Mouse (Mus musculus) liver, adult 2 months (tissue): ENCODE measurements around the gene Zfp385c. TPM values are rescaled to one million over a fixed set of nuclear protein-coding genes. Genes with fewer than 3 reads are reported as not detected.

Experiments used
- DNase-seq: peaks from one replicate; pipeline ENCODE4 v3.0.0-alpha.2; 2011; ENCODE audit warnings: low read depth, low spot score; ENCODE audit errors: extremely low read depth
- H3K27ac ChIP-seq: fragments of 200-500 bp; replicated peaks from 2 replicates; pipeline ENCODE4 v1.5.1; 2012; ENCODE audit warnings: low read depth, mild to moderate bottlenecking, control low read depth, inconsistent platforms, low read length; ENCODE audit not compliant: insufficient read depth
- H3K27me3 ChIP-seq: fragments of 200-500 bp; 2 replicates; pipeline ENCODE4 v1.6.1; 2012; ENCODE audit warnings: mild to moderate bottlenecking, moderate library complexity, low read length, inconsistent platforms; ENCODE audit not compliant: control insufficient read depth, insufficient read depth
- H3K36me3 ChIP-seq: fragments of 200-500 bp; 2 replicates; pipeline ENCODE4 v1.6.1; 2012; ENCODE audit warnings: low read length, inconsistent platforms; ENCODE audit not compliant: control insufficient read depth, insufficient read depth
- H3K4me1 ChIP-seq: fragments of 200-500 bp; 2 replicates; pipeline ENCODE4 v1.6.1; 2011; ENCODE audit warnings: low read length; ENCODE audit not compliant: control insufficient read depth, insufficient read depth
- H3K4me3 ChIP-seq: fragments of 200-500 bp; 2 replicates; pipeline ENCODE4 v1.5.1; 2011; ENCODE audit warnings: low read depth, mild to moderate bottlenecking, control low read depth, low read length, moderate library complexity; ENCODE audit not compliant: insufficient read depth
- H3K79me2 ChIP-seq: fragments of 200-500 bp; 2 replicates; pipeline ENCODE4 v1.6.1; 2012; ENCODE audit warnings: inconsistent platforms, mild to moderate bottlenecking, low read length, moderate library complexity; ENCODE audit not compliant: control insufficient read depth, insufficient read depth
- H3K9ac ChIP-seq: fragments of 200-500 bp; 2 replicates; pipeline ENCODE4 v1.6.1; 2012; ENCODE audit warnings: low read depth, mild to moderate bottlenecking, control low read depth, inconsistent platforms, low read length
- CTCF ChIP-seq: fragments of 200-500 bp; IDR thresholded peaks from 2 replicates; pipeline ENCODE4 v1.5.1; 2011; ENCODE audit warnings: low read depth, low read length, control low read depth
- POLR2A ChIP-seq: fragments of 200-500 bp; IDR thresholded peaks from 2 replicates; pipeline ENCODE4 v1.6.1; 2011; ENCODE audit warnings: low read length, control low read depth; ENCODE audit not compliant: insufficient read depth; ENCODE audit errors: extremely low read depth
- WGBS: fragments of 180-500 bp; shearing (Covaris S2); methylation state at CpG from one replicate; pipeline ENCODE4 v1.1.7; 2018; 5-methylcytosine and 5-hydroxymethylcytosine counted together
- polyA plus RNA-seq: library from polyadenylated mRNA; depleted of rRNA; stranded (reverse); fragments of >200 nt; gene quantifications from 2 replicates; pipeline ENCODE4 v1.2.3, GENCODE M21; 2012
- total RNA-seq: library from RNA; depleted of rRNA; stranded (reverse); fragments of >200 nt; gene quantifications from 2 replicates; pipeline ENCODE4 v1.2.3, GENCODE M21; 2014

Zfp385c gene
- total and polyA plus RNA-seq, 2 experiments = not detected

DNA sequence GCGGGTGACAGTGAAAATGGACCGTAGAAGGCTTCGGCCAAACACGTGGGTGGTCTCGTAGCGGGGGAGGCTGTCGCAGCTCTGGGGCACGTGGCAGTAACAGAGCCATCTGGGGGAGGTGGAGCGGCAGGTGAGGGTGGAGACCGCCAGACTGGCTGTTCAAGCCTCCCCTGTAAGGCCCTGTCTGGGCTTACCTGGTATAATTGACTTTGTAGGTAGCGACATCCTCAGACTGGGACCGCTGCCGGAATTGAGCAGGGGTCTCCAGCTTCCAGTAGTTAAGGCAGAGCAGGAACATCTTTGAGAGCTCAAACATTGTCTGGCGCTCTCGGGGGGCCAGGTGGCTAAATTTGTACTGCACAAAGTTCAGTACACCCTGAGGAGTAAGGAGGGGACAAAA is 18.3 kb upstream of the Zfp385c start:
- Histone ChIP-seq H3K4me1 (peaks cover 5% of the 10 kb centered on the region), H3K36me3 (peaks cover 4% of the 10 kb centered on the region; the same call in 1 of the 2 replicates)
- WGBS = 97% methylated on average over 15 of the region's 15 CpGs

DNA sequence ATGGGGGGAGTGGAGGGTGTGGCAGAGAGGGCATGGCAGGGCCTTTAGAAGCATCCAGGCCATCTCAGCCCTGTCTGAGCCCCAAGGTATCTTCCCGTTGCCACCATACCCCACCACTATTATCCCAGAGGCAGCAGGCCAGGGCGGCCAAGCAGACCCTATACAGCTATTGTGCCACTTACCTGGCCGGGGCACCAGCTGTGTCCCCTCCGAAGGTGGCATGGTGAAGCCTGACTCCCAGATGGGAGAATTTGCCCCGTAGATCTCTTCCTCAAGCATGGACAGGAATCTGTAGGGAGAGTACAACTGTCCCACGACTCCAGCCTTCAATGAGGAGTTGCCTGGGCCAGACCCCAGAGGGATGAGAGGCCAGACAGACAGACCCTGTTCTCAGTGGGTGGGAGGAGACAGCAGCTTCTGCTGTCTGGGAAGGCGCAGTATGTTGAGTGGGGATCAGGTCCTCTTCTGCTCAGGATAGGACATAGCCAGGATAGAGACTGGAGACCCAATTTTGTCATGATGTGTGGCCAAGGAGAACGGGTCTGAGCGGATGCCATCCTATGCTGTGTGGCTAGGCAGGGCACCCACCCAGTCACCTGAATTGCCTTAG is 17.1 kb upstream of the Zfp385c start:
- TF ChIP-seq POLR2A = no peak
- TF ChIP-seq CTCF = no peak
- Histone ChIP-seq H3K27me3 (no peaks in the 10 kb centered on the region), H3K27ac (no peak overlapping the region), H3K4me3 (no peak overlapping the region), H3K4me1 (peaks cover 7% of the 10 kb centered on the region), H3K9ac (no peak overlapping the region), H3K36me3 (peaks cover 3% of the 10 kb centered on the region; the same call in 1 of the 2 replicates), H3K79me2 (peaks cover 7% of the 10 kb centered on the region; the same call in 1 of the 2 replicates)
- WGBS = 96% methylated on average over 9 of the region's 9 CpGs
- no peak for DNase-seq

More for the DNA sequence above, 18.3 kb upstream of the Zfp385c start:
- DNase-seq = no peak
- Histone ChIP-seq H3K9ac (no peak overlapping the region), H3K79me2 (peaks cover 7% of the 10 kb centered on the region; the same call in 1 of the 2 replicates), H3K27me3 (no peaks in the 10 kb centered on the region), H3K27ac (no peak overlapping the region), H3K4me3 (no peak overlapping the region)
- no peak for TF ChIP-seq CTCF
- TF ChIP-seq POLR2A = no peak

DNA sequence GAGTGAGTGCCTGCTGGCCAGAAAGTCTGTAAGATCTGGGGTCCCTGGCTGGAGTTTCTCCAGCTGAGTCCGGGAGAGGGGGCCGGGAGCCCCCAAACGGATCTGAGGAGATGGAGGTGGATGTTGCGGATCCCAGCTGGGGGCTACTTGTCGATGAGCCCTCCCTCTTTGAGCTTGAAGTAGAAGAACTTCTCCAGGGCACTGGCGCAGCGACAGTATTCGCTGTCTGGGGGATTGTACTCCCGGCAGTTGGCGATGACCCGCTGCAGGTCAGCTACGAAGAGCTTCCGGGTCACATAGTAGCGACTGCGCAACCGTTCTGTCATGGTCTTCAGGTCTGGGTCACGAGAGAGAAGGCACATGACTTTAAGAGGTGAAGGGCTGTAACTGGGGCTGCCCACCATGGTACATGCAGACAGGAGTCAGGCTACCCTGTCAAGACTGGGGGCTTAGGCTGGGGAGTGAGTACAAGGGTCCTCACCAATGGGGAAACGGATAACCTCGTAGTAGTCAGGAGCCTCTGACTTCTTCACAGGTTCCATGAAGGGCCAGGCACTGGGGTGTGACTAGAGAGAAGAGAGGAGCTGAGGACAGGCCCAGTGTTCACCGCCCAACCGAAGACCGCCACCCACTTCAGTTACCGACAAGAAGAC is 13.0 kb upstream of the Zfp385c start:
- H3K4me1 ChIP-seq = peaks cover 16% of the 10 kb centered on the region
- no peak for TF ChIP-seq CTCF
- no peak for TF ChIP-seq POLR2A
- H3K36me3 ChIP-seq = peaks cover 3% of the 10 kb centered on the region; the same call in 1 of the 2 replicates
- no peaks in the 10 kb centered on the region for H3K79me2 ChIP-seq
- no peak overlapping the region for H3K27ac ChIP-seq
- H3K4me3 ChIP-seq = no peak overlapping the region
- no peaks in the 10 kb centered on the region for H3K27me3 ChIP-seq
- no peak overlapping the region for H3K9ac ChIP-seq
- 96% methylated on average over 23 of the region's 23 CpGs for WGBS
- no peak for DNase-seq

- peak within 1 kb of the TSS; percentile 76 for H3K27ac ChIP-seq
- WGBS = 26% methylated on average over 7 of the region's 7 CpGs
- DNase-seq = peak; percentile 91
Measured at GRCm38 (mm10) chr11:100703851-100704531, 11.7 kb upstream of the Zfp385c start, which contains the start of gene Dhx58. Gene Dhx58 (minus strand): TSS chr11:100704271.

GRCm38 (mm10) chr11:100703366-100703765 is 11.1 kb upstream of the Zfp385c start:
- Histone ChIP-seq H3K27me3 (no peaks in the 10 kb centered on the region), H3K4me3 (peak overlapping the region; percentile 46), H3K79me2 (no peaks in the 10 kb centered on the region), H3K36me3 (peaks cover 3% of the 10 kb centered on the region; the same call in 1 of the 2 replicates), H3K9ac (peak overlapping the region; percentile 69), H3K4me1 (peaks cover 16% of the 10 kb centered on the region), H3K27ac (peak overlapping the region; percentile 25)
- TF ChIP-seq CTCF (no peak), POLR2A (no peak)
- WGBS = 13% methylated on average over 11 of the region's 11 CpGs
- peak; percentile 73 for DNase-seq

More at GRCm38 (mm10) chr11:100703851-100704531, 11.7 kb upstream of the Zfp385c start, which contains the start of gene Dhx58:
- H3K4me1 ChIP-seq = peaks cover 16% of the 10 kb centered on the region
- peak within 1 kb of the TSS; percentile 69 for H3K9ac ChIP-seq
- peak within 1 kb of the TSS; percentile 46 for H3K4me3 ChIP-seq
- H3K27me3 ChIP-seq = no peaks in the 10 kb centered on the region
- TF ChIP-seq POLR2A = no peak
- TF ChIP-seq CTCF = no peak
- H3K79me2 ChIP-seq = no peaks in the 10 kb centered on the region
- H3K36me3 ChIP-seq = peaks cover 3% of the 10 kb centered on the region; the same call in 1 of the 2 replicates
